Mouse (Mus musculus) naive thymus-derived CD4-positive, alpha-beta T cell, adult 2 months (primary cell): ENCODE data around the gene Shisa8.
A peak's percentile ranks its signal among the peaks of the same experiment; 100 is the strongest.

Experiments used
- DNase-seq: peaks from one replicate; pipeline ENCODE4 v3.0.0-alpha.2; 2011; ENCODE audit warnings: low read depth

The Shisa8 gene

GRCm38 (mm10) chr15:82203611-82204351 is 8.8 kb downstream of the Shisa8 start:
- DNase-seq = no peak

GRCm38 (mm10) chr15:82203090-82203489 is 9.5 kb downstream of the Shisa8 start:
- DNase-seq = no peak

GRCm38 (mm10) chr15:82202086-82202485 is 10.5 kb downstream of the Shisa8 start:
- DNase-seq = no peak

GRCm38 (mm10) chr15:82199546-82199945 is 13.1 kb downstream of the Shisa8 start:
- no peak for DNase-seq

- DNase-seq = no peak
These were observed 14.3 kb downstream of the Shisa8 start for GRCm38 (mm10) chr15:82198342-82198741.

- no peak for DNase-seq
These were observed 14.7 kb downstream of the Shisa8 start for GRCm38 (mm10) chr15:82197937-82198336.

- no peak for DNase-seq
These were observed 15.3 kb downstream of the Shisa8 start for GRCm38 (mm10) chr15:82197246-82197750.

GRCm38 (mm10) chr15:82196300-82196699 is 16.3 kb downstream of the Shisa8 start:
- no peak for DNase-seq

- DNase-seq = no peak
These were observed 20.0 kb downstream of the Shisa8 start for GRCm38 (mm10) chr15:82192617-82193016.

- peak; percentile 77 for DNase-seq
These were observed 24.0 kb downstream of the Shisa8 start for GRCm38 (mm10) chr15:82188481-82189240.

GRCm38 (mm10) chr15:82187924-82188323 is 24.7 kb downstream of the Shisa8 start:
- DNase-seq = peak; percentile 34

GRCm38 (mm10) chr15:82187401-82187800 is 25.2 kb downstream of the Shisa8 start:
- no peak for DNase-seq

GRCm38 (mm10) chr15:82186931-82187330 is 25.7 kb downstream of the Shisa8 start:
- peak; percentile 76 for DNase-seq

GRCm38 (mm10) chr15:82186131-82186530 is 26.5 kb downstream of the Shisa8 start:
- DNase-seq = no peak

GRCm38 (mm10) chr15:82185062-82185783 is 27.4 kb downstream of the Shisa8 start:
- no peak for DNase-seq

- DNase-seq = no peak
These were observed 28.0 kb downstream of the Shisa8 start for GRCm38 (mm10) chr15:82184656-82185055.

GRCm38 (mm10) chr15:82184183-82184582 is 28.4 kb downstream of the Shisa8 start:
- no peak for DNase-seq

- DNase-seq = no peak
These were observed 29.0 kb downstream of the Shisa8 start for GRCm38 (mm10) chr15:82183596-82183995.

- DNase-seq = no peak
These were observed 30.3 kb downstream of the Shisa8 start for GRCm38 (mm10) chr15:82182311-82182710.

GRCm38 (mm10) chr15:82181131-82181530 is 31.5 kb downstream of the Shisa8 start:
- no peak for DNase-seq

GRCm38 (mm10) chr15:82177743-82178290 is 34.8 kb downstream of the Shisa8 start:
- no peak for DNase-seq

GRCm38 (mm10) chr15:82175091-82175490 is 37.5 kb downstream of the Shisa8 start:
- no peak for DNase-seq
